Mouse (Mus musculus): Measurements from ENCODE around the gene Gm3269. TPM values are rescaled to one million over a fixed set of nuclear protein-coding genes. Genes with fewer than 3 reads are reported as not detected.

Gm3269 gene
- not detected for polyA plus RNA-seq (2017; shearing (Covaris generic))

GRCm38 (mm10) chr14:4837806-4838205 lies at the start of gene Gm3269:
Gm3269 (plus strand) TSS chr14:4838106.

GRCm38 (mm10) chr14:4855299-4855980 lies 17.5 kb downstream of the Gm3269 start, which contains the start of gene Gm3264:
Gm3264 (plus strand) TSS chr14:4855576.

GRCm38 (mm10) chr14:4892116-4892515 lies 54.2 kb downstream of the Gm3269 start, which contains the start of gene Gm3278:
Gm3278 (plus strand) TSS chr14:4892416.

Other genes starting within 250 kb of the Gm3269 start
- gene Gm8159, start 205.8 kb upstream of the Gm3269 start, polyA plus RNA-seq (2017; shearing (Covaris generic)): not detected
- not detected for gene Gm3239, start 173.9 kb upstream of the Gm3269 start, polyA plus RNA-seq (2017; shearing (Covaris generic))
- gene Gm7876, start 128.9 kb upstream of the Gm3269 start, polyA plus RNA-seq (2017; shearing (Covaris generic)): not detected
- 1 to 10 TPM in 1 of 2 experiments, under 1 TPM in 1; 0.58 to 2.4 TPM for gene Gm3252, start 111.3 kb upstream of the Gm3269 start, polyA plus RNA-seq (2017; shearing (Covaris generic))
- gene Gm9602, start 61.8 kb upstream of the Gm3269 start, polyA plus RNA-seq (2017; shearing (Covaris generic)): not detected
- gene Gm3264, start 17.5 kb downstream of the Gm3269 start, polyA plus RNA-seq (2017; shearing (Covaris generic)): under 1 TPM in 1 of 2 experiments, not detected in 1; 0.24 TPM
- gene Gm3278, start 54.3 kb downstream of the Gm3269 start, polyA plus RNA-seq (2017; shearing (Covaris generic)): not detected
- gene Gm8297, start 145.8 kb downstream of the Gm3269 start, polyA plus RNA-seq (2017; shearing (Covaris generic)): under 1 TPM in 1 of 2 experiments, not detected in 1; 0.44 TPM
- gene Gm3298, start 177.8 kb downstream of the Gm3269 start, polyA plus RNA-seq (2017; shearing (Covaris generic)): not detected
- gene 4930555G01Rik, start 212.5 kb downstream of the Gm3269 start, polyA plus RNA-seq (2017; shearing (Covaris generic)): under 1 TPM in 1 of 2 experiments, not detected in 1; 0.28 TPM
- gene Gm8281, start 232.9 kb downstream of the Gm3269 start, polyA plus RNA-seq (2017; shearing (Covaris generic)): 1 to 10 TPM; 1.2 to 3.8 TPM

All from activated CD4-positive, CD25-positive, alpha-beta regulatory T cell (primary cell).